Mouse (Mus musculus) lung, adult 2 months (tissue): ENCODE results near the gene Chac1.

Source experiments
- CTCF ChIP-seq: fragments of 200-500 bp; IDR thresholded peaks from 2 replicates; pipeline ENCODE4 v1.5.1; 2011; ENCODE audit warnings: mild to moderate bottlenecking, low read length, control low read depth; ENCODE audit not compliant: insufficient read depth
- POLR2A ChIP-seq: fragments of 200-500 bp; IDR thresholded peaks from 2 replicates; pipeline ENCODE4 v1.6.1; 2011; ENCODE audit warnings: low read depth, mild to moderate bottlenecking, control low read depth, low read length, borderline replicate concordance; ENCODE audit errors: extremely low read depth

DNA sequence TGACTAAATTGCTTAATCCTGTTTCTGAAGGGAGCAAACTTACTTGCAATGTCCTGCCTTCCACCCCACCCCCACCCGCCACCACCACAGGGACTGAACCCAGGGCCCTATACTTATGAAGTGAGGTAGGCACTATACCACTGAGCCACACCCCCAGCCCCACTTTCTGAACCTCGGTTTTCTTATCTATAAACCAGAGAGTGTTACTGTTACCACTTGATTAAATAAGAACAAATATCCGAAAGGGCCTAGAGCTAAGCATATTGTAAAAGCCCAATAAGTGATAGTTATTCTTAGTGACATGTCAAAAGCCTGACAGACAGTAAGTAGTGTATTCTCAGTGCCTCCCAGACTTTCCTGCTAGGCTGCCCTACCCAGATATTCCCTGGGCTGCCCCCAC, 46.6 kb upstream of the Chac1 start:
- no peak for TF ChIP-seq CTCF
- TF ChIP-seq POLR2A = no peak
